8 mouse cellular contexts compared by ENCODE assay signal in the genomic region with DNA sequence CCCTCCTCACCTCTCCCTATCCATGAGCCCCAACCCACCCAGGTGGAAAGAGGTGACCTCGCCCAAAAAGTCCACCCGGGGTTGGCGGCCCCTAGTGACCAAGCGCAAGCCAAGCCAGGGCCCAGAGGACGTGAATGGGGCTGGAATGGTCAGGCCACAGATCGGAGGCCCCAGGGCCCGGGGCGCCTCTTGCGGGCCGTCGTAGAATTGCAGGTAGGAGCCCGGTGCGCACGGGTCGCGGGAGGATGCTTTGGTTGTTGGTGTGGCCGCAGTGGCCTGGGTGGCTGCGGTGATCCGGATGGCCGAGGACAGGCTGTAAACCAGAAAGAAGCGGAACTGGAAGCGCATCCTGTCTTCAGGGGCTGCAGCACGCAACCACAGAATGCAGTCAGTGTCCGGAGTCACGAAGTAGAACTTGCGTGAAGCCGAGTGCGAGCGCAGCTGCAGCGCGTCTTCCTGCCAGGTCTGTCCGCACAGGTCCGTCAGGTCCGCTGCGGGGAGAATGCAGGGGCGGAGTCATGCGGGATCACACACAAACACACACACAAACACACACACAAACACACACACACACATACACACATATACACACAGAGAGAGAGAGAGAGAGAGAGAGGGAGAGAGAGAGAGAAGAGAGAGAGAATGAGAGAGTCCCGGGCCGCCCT. TPM values are rescaled to one million over a fixed set of nuclear protein-coding genes. Genes with fewer than 3 reads are reported as not detected.
DNase-seq lines count a peak whose midpoint lies in the region; ATAC-seq lines count a peak whose summit lies in the region.

No protein-coding gene starts in this region.

- H3K4me1 ChIP-seq in intestine, embryonic 15.5 days (replicated peaks): peaks cover 10% of the 10 kb centered on the region; the same call in 1 of the 2 replicates
- peaks cover 6% of the 10 kb centered on the region; the same call in 1 of the 2 replicates for H3K4me1 ChIP-seq in midbrain, embryonic 14.5 days (ENCODE audit: control insufficient read depth, insufficient read depth, low read length)

- H3K4me3 ChIP-seq in intestine, embryonic 15.5 days (replicated peaks): peak overlapping the region; percentile 34
- peak overlapping the region; percentile 27 for H3K4me3 ChIP-seq in midbrain, embryonic 14.5 days (replicated peaks; ENCODE audit: low read depth, low read length)

- H3K9ac ChIP-seq in intestine, embryonic 15.5 days: no peak overlapping the region
- H3K9ac ChIP-seq in midbrain, embryonic 14.5 days (replicated peaks; ENCODE audit: low read length): 0 out of 2 replicates have a peak overlapping the region, but pooled peaks have one; percentile 23

- H3K36me3 ChIP-seq in intestine, embryonic 15.5 days: no peaks in the 10 kb centered on the region
- H3K36me3 ChIP-seq in midbrain, embryonic 14.5 days (ENCODE audit: control insufficient read depth, insufficient read depth, low read length): no peaks in the 10 kb centered on the region

- ATAC-seq in intestine, embryonic 15.5 days: peak; percentile 53
- ATAC-seq in midbrain, embryonic 14.5 days (ENCODE audit: low FRiP score, low TSS enrichment): no peak

- DNase-seq in layer of hippocampus, adult 11-12 months (ENCODE audit: low spot score): peak; percentile 32
- DNase-seq in layer of hippocampus, adult 9-11 months: no peak
- DNase-seq in embryo, embryonic 11.5 days (ENCODE audit: low read depth, low spot score): peak; percentile 26
- DNase-seq in heart, adult 11 months: peak; percentile 96
- DNase-seq in liver: peak; percentile 39
- DNase-seq in midbrain, embryonic 14.5 days: peak; percentile 68
- DNase-seq in spleen, postnatal 10 days (ENCODE audit: low spot score in 2 of 2): peak; percentile 40 to 61

- 5% methylated on average over 39 of the region's 39 CpGs for WGBS in intestine, embryonic 15.5 days
- 4% methylated on average over 39 of the region's 39 CpGs for WGBS in midbrain, embryonic 14.5 days

- peaks cover 6% of the 10 kb centered on the region; the same call in 1 of the 2 replicates for H3K27me3 ChIP-seq in intestine, embryonic 15.5 days (replicated peaks)
- 0 out of 2 replicates have a peak, but pooled peaks cover 6% of the 10 kb centered on the region for H3K27me3 ChIP-seq in midbrain, embryonic 14.5 days (ENCODE audit: control insufficient read depth, insufficient read depth, low read length)

- no peak overlapping the region for H3K27ac ChIP-seq in intestine, embryonic 15.5 days
- no peak overlapping the region for H3K27ac ChIP-seq in midbrain, embryonic 14.5 days (replicated peaks; ENCODE audit: low read depth, low read length)

- peak overlapping the region; percentile 80 for H3K4me2 ChIP-seq in intestine, embryonic 15.5 days (replicated peaks)
- peak overlapping the region; percentile 59 for H3K4me2 ChIP-seq in midbrain, embryonic 14.5 days (ENCODE audit: low read length)

- no peaks in the 10 kb centered on the region for H3K9me3 ChIP-seq in intestine, embryonic 15.5 days
- no peaks in the 10 kb centered on the region for H3K9me3 ChIP-seq in midbrain, embryonic 14.5 days (ENCODE audit: control insufficient read depth, low read length)

RNA-seq across cellular contexts. Expression of a gene that starts 3.9 kb away (rescaled TPM):
- polyA plus RNA-seq in intestine, embryonic 15.5 days (2015; fragmentation: Nextera tagmentation; extraction: Ambion mirVana): not detected in 2 replicates
- not detected in 2 replicates for polyA plus RNA-seq in midbrain, embryonic 14.5 days (2014; fragmentation: Nextera tagmentation; extraction: Ambion mirVana)

RNA-seq across cellular contexts. Expression of a gene that starts 15.2 kb away (rescaled TPM):
- polyA plus RNA-seq in intestine, embryonic 15.5 days (2015; fragmentation: Nextera tagmentation; extraction: Ambion mirVana): 61.2 and 62.0 TPM in 2 replicates
- 66.5 and 76.8 TPM in 2 replicates for polyA plus RNA-seq in midbrain, embryonic 14.5 days (2014; fragmentation: Nextera tagmentation; extraction: Ambion mirVana)
